ENCODE assay signal across 22 mouse cellular contexts in genomic region chr12:38982423-38982822, GRCm38 (mm10).
"Had no signal": no experiment of that assay in that cellular context is flagged by ENCODE, and none has a peak within 500 bp of the region (broad histone marks: within the 10 kb centered on the region; RNA-seq: fewer than 3 reads in every experiment).

No protein-coding gene starts in this region.

- H3K4me3 ChIP-seq: layer of hippocampus, adult 2 months; limb, embryonic 12.5 days; limb, embryonic 15.5 days; megakaryocyte, embryonic 14.5 days; midbrain, embryonic 10.5 days; midbrain, embryonic 13.5 days; neural tube, embryonic 12.5 days; neural tube, embryonic 15.5 days had no signal

- H3K9me3 ChIP-seq: limb, embryonic 12.5 days; limb, embryonic 15.5 days; midbrain, embryonic 10.5 days; midbrain, embryonic 13.5 days; neural tube, embryonic 12.5 days; neural tube, embryonic 15.5 days had no signal

- H3K9ac ChIP-seq: limb, embryonic 12.5 days; limb, embryonic 15.5 days; liver, embryonic 14.5 days; liver, postnatal 0 days; lung, embryonic 14.5 days; midbrain, embryonic 13.5 days; neural tube, embryonic 12.5 days; neural tube, embryonic 15.5 days had no signal

- H3K27ac ChIP-seq: kidney, postnatal 0 days; layer of hippocampus, adult 2 months; limb, embryonic 12.5 days; limb, embryonic 15.5 days; liver, embryonic 14.5 days; macrophage; midbrain, embryonic 10.5 days; midbrain, embryonic 13.5 days; neural tube, embryonic 12.5 days; neural tube, embryonic 15.5 days; stomach, postnatal 0 days had no signal

- ATAC-seq: liver, postnatal 0 days; lung, postnatal 0 days; midbrain, embryonic 13.5 days had no signal

- H3K4me1 ChIP-seq: limb, embryonic 12.5 days; limb, embryonic 15.5 days; megakaryocyte, embryonic 14.5 days; midbrain, embryonic 10.5 days; midbrain, embryonic 13.5 days; neural tube, embryonic 12.5 days; neural tube, embryonic 15.5 days had no signal

- H3K27me3 ChIP-seq: limb, embryonic 12.5 days; limb, embryonic 15.5 days; megakaryocyte, embryonic 14.5 days; midbrain, embryonic 13.5 days; neural tube, embryonic 12.5 days; neural tube, embryonic 15.5 days had no signal

- H3K36me3 ChIP-seq: limb, embryonic 12.5 days; limb, embryonic 15.5 days; midbrain, embryonic 10.5 days; midbrain, embryonic 13.5 days; neural tube, embryonic 12.5 days; neural tube, embryonic 15.5 days had no signal

- DNase-seq: kidney, adult 2 months; kidney, postnatal 25 days; left cerebral cortex, postnatal 4 days; liver, postnatal 0 days; lung, embryonic 14.5 days; retina, postnatal 1 day; right cerebral cortex, postnatal 4 days; thymus, postnatal 36 days had no signal

- H3K4me2 ChIP-seq: limb, embryonic 12.5 days; limb, embryonic 15.5 days; liver, embryonic 11.5 days; lung, embryonic 14.5 days; midbrain, embryonic 13.5 days; neural tube, embryonic 12.5 days; neural tube, embryonic 15.5 days had no signal
